Mouse (Mus musculus) T-helper 2 cell (primary cell): ENCODE results near the gene Postn.

Experiments used
- in situ Hi-C: fragments of 300-600 bp; cut with MboI, MseI; formaldehyde crosslinking; loops from one replicate; pipeline ENCODE4 v1.15.1; 2025; ENCODE audit warnings: high pct_unique_total_duplicates

Gene Postn

GRCm38 (mm10) chr3:54417833-54418386, 57.0 kb downstream of the Postn start:
- in situ Hi-C loops, result no loop called here

GRCm38 (mm10) chr3:54420189-54420928, 59.5 kb downstream of the Postn start:
- in situ Hi-C loops, result no loop called here

GRCm38 (mm10) chr3:54420983-54421382, 60.1 kb downstream of the Postn start:
- in situ Hi-C loops, result no loop called here

- in situ Hi-C loops, result no loop called here
Measured at GRCm38 (mm10) chr3:54421666-54422065, 60.8 kb downstream of the Postn start.

GRCm38 (mm10) chr3:54424146-54424545, 63.2 kb downstream of the Postn start:
- in situ Hi-C loops, result no loop called here

- in situ Hi-C loops, result no loop called here
Measured at GRCm38 (mm10) chr3:54431663-54432062, 70.8 kb downstream of the Postn start.

- in situ Hi-C loops, result no loop called here
Measured at GRCm38 (mm10) chr3:54432167-54432566, 71.3 kb downstream of the Postn start.

GRCm38 (mm10) chr3:54432605-54433004, 71.7 kb downstream of the Postn start:
- in situ Hi-C loops, result no loop called here

- in situ Hi-C loops, result no loop called here
Measured at GRCm38 (mm10) chr3:54434571-54434970, 73.7 kb downstream of the Postn start.

GRCm38 (mm10) chr3:54436373-54436964, 75.6 kb downstream of the Postn start:
- in situ Hi-C loops, result no loop called here
